Mouse (Mus musculus) olfactory bulb, adult 2 months (tissue): ENCODE measurements around the gene Rasgrp3. TPM values are rescaled to one million over a fixed set of nuclear protein-coding genes. Genes with fewer than 3 reads are reported as not detected.

ENCODE experiments used
- H3K27ac ChIP-seq: fragments of 200-500 bp; 2 replicates; pipeline ENCODE4 v1.5.1; 2012; ENCODE audit warnings: low read depth, low read length; ENCODE audit not compliant: insufficient read depth
- H3K4me1 ChIP-seq: fragments of 200-500 bp; 2 replicates; pipeline ENCODE4 v1.6.1; 2012; ENCODE audit warnings: low read length; ENCODE audit not compliant: control insufficient read depth, insufficient read depth
- H3K4me3 ChIP-seq: fragments of 200-500 bp; 2 replicates; pipeline ENCODE4 v1.5.1; 2012; ENCODE audit warnings: mild to moderate bottlenecking, low read depth, low read length, moderate library complexity; ENCODE audit not compliant: insufficient read depth
- CTCF ChIP-seq: fragments of 200-500 bp; IDR thresholded peaks from 2 replicates; pipeline ENCODE4 v1.5.1; 2012; ENCODE audit warnings: low read depth, mild to moderate bottlenecking, low read length, moderate library complexity; ENCODE audit not compliant: insufficient read depth
- POLR2A ChIP-seq: fragments of 200-500 bp; IDR thresholded peaks from 2 replicates; pipeline ENCODE4 v1.6.1; 2012; ENCODE audit warnings: mild to moderate bottlenecking, low read depth, low read length, moderate library complexity; ENCODE audit not compliant: insufficient read depth
- WGBS: fragments of 180-500 bp; shearing (Covaris S2); methylation state at CpG from one replicate; pipeline ENCODE4 v1.1.7; 2018; 5-methylcytosine and 5-hydroxymethylcytosine counted together
- polyA plus RNA-seq: library from polyadenylated mRNA; stranded (reverse); fragments of >200 nt; gene quantifications from 2 replicates; pipeline ENCODE4 v1.2.4, GENCODE M21; 2012; ENCODE audit warnings: low replicate concordance; ENCODE audit not compliant: missing spikeins, insufficient read depth, insufficient read length

Rasgrp3 gene
- polyA plus RNA-seq, 1 experiment, result not detected

- 92% methylated on average over 1 of the region's 1 CpGs for WGBS
- Histone ChIP-seq H3K4me3 (no peak overlapping the region), H3K4me1 (peaks cover 6% of the 10 kb centered on the region), H3K27ac (no peak overlapping the region)
- TF ChIP-seq CTCF (no peak), POLR2A (no peak)
Observed at GRCm38 (mm10) chr17:75526411-75526810, 90.7 kb downstream of the Rasgrp3 start.

GRCm38 (mm10) chr17:75529222-75529935, 93.7 kb downstream of the Rasgrp3 start:
- TF ChIP-seq POLR2A, result no peak
- no peak for TF ChIP-seq CTCF
- H3K4me3 ChIP-seq, result no peak overlapping the region
- WGBS, result 93% methylated on average over 14 of the region's 14 CpGs
- no peak overlapping the region for H3K27ac ChIP-seq
- H3K4me1 ChIP-seq, result peaks cover 3% of the 10 kb centered on the region; the same call in 1 of the 2 replicates

GRCm38 (mm10) chr17:75532469-75532986, 96.8 kb downstream of the Rasgrp3 start:
- Histone ChIP-seq H3K4me3 (no peak overlapping the region), H3K4me1 (no peaks in the 10 kb centered on the region), H3K27ac (no peak overlapping the region)
- TF ChIP-seq CTCF (no peak), POLR2A (no peak)
- 74% methylated on average over 6 of the region's 6 CpGs for WGBS

GRCm38 (mm10) chr17:75534314-75535020, 98.8 kb downstream of the Rasgrp3 start:
- H3K4me3 ChIP-seq, result no peak overlapping the region
- 82% methylated on average over 12 of the region's 12 CpGs for whole genome bisulfite sequencing
- H3K4me1 ChIP-seq, result no peaks in the 10 kb centered on the region
- no peak for TF ChIP-seq POLR2A
- TF ChIP-seq CTCF, result no peak
- H3K27ac ChIP-seq, result no peak overlapping the region

GRCm38 (mm10) chr17:75535612-75536011, 99.9 kb downstream of the Rasgrp3 start:
- no peaks in the 10 kb centered on the region for H3K4me1 ChIP-seq
- no peak overlapping the region for H3K27ac ChIP-seq
- WGBS, result 98% methylated on average over 4 of the region's 4 CpGs
- no peak overlapping the region for H3K4me3 ChIP-seq
- TF ChIP-seq POLR2A (no peak), CTCF (no peak)

GRCm38 (mm10) chr17:75536396-75537049, 100.8 kb downstream of the Rasgrp3 start:
- Histone ChIP-seq H3K4me3 (no peak overlapping the region), H3K4me1 (no peaks in the 10 kb centered on the region), H3K27ac (no peak overlapping the region)
- WGBS, result 32% methylated on average over 6 of the region's 6 CpGs
- no peak for TF ChIP-seq POLR2A
- TF ChIP-seq CTCF, result no peak

GRCm38 (mm10) chr17:75537050-75537445, 101.4 kb downstream of the Rasgrp3 start:
- Histone ChIP-seq H3K4me1 (no peaks in the 10 kb centered on the region), H3K4me3 (no peak overlapping the region), H3K27ac (no peak overlapping the region)
- WGBS, result 86% methylated on average over 7 of the region's 7 CpGs
- TF ChIP-seq POLR2A (no peak), CTCF (no peak)

GRCm38 (mm10) chr17:75538431-75538830, 102.7 kb downstream of the Rasgrp3 start:
- WGBS, result 94% methylated on average over 12 of the region's 12 CpGs
- no peak overlapping the region for H3K27ac ChIP-seq
- H3K4me3 ChIP-seq, result no peak overlapping the region
- TF ChIP-seq CTCF (no peak), POLR2A (no peak)
- no peaks in the 10 kb centered on the region for H3K4me1 ChIP-seq

- Histone ChIP-seq H3K4me1 (no peaks in the 10 kb centered on the region), H3K4me3 (no peak overlapping the region), H3K27ac (no peak overlapping the region)
- WGBS, result 95% methylated on average over 6 of the region's 6 CpGs
- TF ChIP-seq CTCF (no peak), POLR2A (no peak)
Observed at GRCm38 (mm10) chr17:75539130-75539529, 103.4 kb downstream of the Rasgrp3 start.
